ENCODE assay signal across 12 mouse cellular contexts in the genomic region with DNA sequence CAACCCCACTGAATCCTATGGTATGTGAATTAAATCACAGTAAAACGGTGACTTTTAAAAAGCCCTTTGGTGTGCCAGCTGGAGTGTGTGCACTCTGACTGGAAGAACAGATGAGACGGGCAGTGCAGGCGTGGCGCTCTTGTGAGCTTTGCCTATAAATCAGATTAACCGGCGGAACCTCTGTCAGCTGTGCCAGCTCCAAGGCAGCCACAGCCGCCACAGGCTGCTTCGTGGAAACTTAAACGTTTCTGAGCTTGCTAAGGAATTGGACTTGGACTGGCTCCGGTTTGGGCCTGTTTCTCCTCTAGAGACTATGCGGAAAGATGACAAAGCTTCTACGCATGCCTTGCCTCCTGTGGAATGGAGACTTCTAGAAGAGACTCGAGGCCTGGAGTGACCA.
DNase-seq lines count a peak whose midpoint lies in the region; ATAC-seq lines count a peak whose summit lies in the region.
"Had no signal": no experiment of that assay in that cellular context is flagged by ENCODE, and none has a peak within 500 bp of the region (broad histone marks: within the 10 kb centered on the region; RNA-seq: fewer than 3 reads in every experiment).

No protein-coding gene starts in this region.

- no peaks in the 10 kb centered on the region for H3K36me3 ChIP-seq in embryonic facial prominence, embryonic 13.5 days
- no peaks in the 10 kb centered on the region for H3K36me3 ChIP-seq in embryonic facial prominence, embryonic 10.5 days (replicated peaks)
- H3K36me3 ChIP-seq in midbrain, embryonic 11.5 days (ENCODE audit: control insufficient read depth, insufficient read depth, low read length), result no peaks in the 10 kb centered on the region
- H3K36me3 ChIP-seq in midbrain, embryonic 10.5 days, result no peaks in the 10 kb centered on the region
- no peaks in the 10 kb centered on the region for H3K36me3 ChIP-seq in neural tube, embryonic 15.5 days
- H3K36me3 ChIP-seq: embryonic facial prominence, embryonic 12.5 days had no signal

- no peak overlapping the region for H3K4me2 ChIP-seq in embryonic facial prominence, embryonic 13.5 days
- no peak overlapping the region for H3K4me2 ChIP-seq in midbrain, embryonic 11.5 days
- H3K4me2 ChIP-seq in neural tube, embryonic 15.5 days, result no peak overlapping the region
- H3K4me2 ChIP-seq: embryonic facial prominence, embryonic 12.5 days; heart, embryonic 11.5 days; hindbrain, embryonic 14.5 days had no signal

- WGBS in embryonic facial prominence, embryonic 13.5 days, result 59% methylated on average over 13 of the region's 13 CpGs
- 87% methylated on average over 13 of the region's 13 CpGs for WGBS in embryonic facial prominence, embryonic 10.5 days
- 80% methylated on average over 13 of the region's 13 CpGs for WGBS in midbrain, embryonic 11.5 days
- 89% methylated on average over 13 of the region's 13 CpGs for WGBS in midbrain, embryonic 10.5 days
- 21% methylated on average over 13 of the region's 13 CpGs for WGBS in neural tube, embryonic 15.5 days

- peaks cover 39% of the 10 kb centered on the region; the same call in 1 of the 2 replicates for H3K27me3 ChIP-seq in embryonic facial prominence, embryonic 13.5 days
- peaks cover 55% of the 10 kb centered on the region for H3K27me3 ChIP-seq in embryonic facial prominence, embryonic 10.5 days (replicated peaks; ENCODE audit: low read depth, poor library complexity, severe bottlenecking)
- no peaks in the 10 kb centered on the region for H3K27me3 ChIP-seq in midbrain, embryonic 11.5 days (ENCODE audit: control insufficient read depth, insufficient read depth, low read length)
- H3K27me3 ChIP-seq in midbrain, embryonic 10.5 days (ENCODE audit: low read depth, poor library complexity, severe bottlenecking), result peaks cover 30% of the 10 kb centered on the region
- peaks cover 13% of the 10 kb centered on the region; the same call in 1 of the 2 replicates for H3K27me3 ChIP-seq in neural tube, embryonic 15.5 days (replicated peaks)

- H3K27ac ChIP-seq in embryonic facial prominence, embryonic 13.5 days, result 0 out of 2 replicates have a peak overlapping the region, but pooled peaks have one; percentile 44
- H3K27ac ChIP-seq in embryonic facial prominence, embryonic 10.5 days (replicated peaks), result no peak overlapping the region
- H3K27ac ChIP-seq in midbrain, embryonic 11.5 days (ENCODE audit: low read depth, low read length), result no peak overlapping the region
- H3K27ac ChIP-seq in midbrain, embryonic 10.5 days (replicated peaks), result no peak overlapping the region
- H3K27ac ChIP-seq in neural tube, embryonic 15.5 days (replicated peaks), result peak overlapping the region; percentile 28; the same call in 1 of the 2 replicates
- H3K27ac ChIP-seq: embryonic facial prominence, embryonic 12.5 days; hindbrain, embryonic 14.5 days had no signal

- no peaks in the 10 kb centered on the region for H3K9me3 ChIP-seq in embryonic facial prominence, embryonic 13.5 days
- H3K9me3 ChIP-seq in embryonic facial prominence, embryonic 10.5 days, result no peaks in the 10 kb centered on the region
- no peaks in the 10 kb centered on the region for H3K9me3 ChIP-seq in midbrain, embryonic 11.5 days (ENCODE audit: control insufficient read depth, low read length)
- H3K9me3 ChIP-seq in midbrain, embryonic 10.5 days (replicated peaks), result no peaks in the 10 kb centered on the region
- H3K9me3 ChIP-seq in neural tube, embryonic 15.5 days (replicated peaks), result no peaks in the 10 kb centered on the region
- H3K9me3 ChIP-seq: embryonic facial prominence, embryonic 12.5 days had no signal

- ATAC-seq in embryonic facial prominence, embryonic 13.5 days (ENCODE audit: insufficient number of reproducible peaks, insufficient read depth, low FRiP score, low TSS enrichment, low read depth), result no peak
- no peak for ATAC-seq in midbrain, embryonic 11.5 days (ENCODE audit: low FRiP score)
- ATAC-seq in neural tube, embryonic 15.5 days (ENCODE audit: low FRiP score), result peak; percentile 34; the same call in 1 of the 2 replicates

- DNase-seq in embryonic facial prominence, embryonic 10.5 days (ENCODE audit: low spot score), result no peak
- DNase-seq in midbrain, embryonic 11.5 days (ENCODE audit: low spot score, missing footprints), result peak; percentile 81
- no peak for DNase-seq in midbrain, embryonic 10.5 days (ENCODE audit: low spot score)
- peak; percentile 58 for DNase-seq in embryo, embryonic 11 days
- no peak for DNase-seq in cerebellum, adult 11-12 months
- DNase-seq in gastrocnemius, adult 18-20 months (ENCODE audit: low spot score), result no peak
- DNase-seq: cerebellum, adult 18-20 months had no signal

- no peak overlapping the region for H3K4me3 ChIP-seq in embryonic facial prominence, embryonic 13.5 days
- no peak overlapping the region for H3K4me3 ChIP-seq in embryonic facial prominence, embryonic 10.5 days
- no peak overlapping the region for H3K4me3 ChIP-seq in midbrain, embryonic 11.5 days (ENCODE audit: low read depth, low read length)
- H3K4me3 ChIP-seq in midbrain, embryonic 10.5 days, result no peak overlapping the region
- H3K4me3 ChIP-seq in neural tube, embryonic 15.5 days (replicated peaks), result no peak overlapping the region
- H3K4me3 ChIP-seq: embryonic facial prominence, embryonic 12.5 days had no signal

- peaks cover 33% of the 10 kb centered on the region for H3K4me1 ChIP-seq in embryonic facial prominence, embryonic 13.5 days
- H3K4me1 ChIP-seq in embryonic facial prominence, embryonic 10.5 days, result peaks cover 28% of the 10 kb centered on the region
- peaks cover 7% of the 10 kb centered on the region; the same call in 1 of the 2 replicates for H3K4me1 ChIP-seq in midbrain, embryonic 11.5 days (ENCODE audit: control insufficient read depth, insufficient read depth, low read length)
- H3K4me1 ChIP-seq in midbrain, embryonic 10.5 days, result peaks cover 22% of the 10 kb centered on the region
- peaks cover 49% of the 10 kb centered on the region for H3K4me1 ChIP-seq in neural tube, embryonic 15.5 days

- no peak overlapping the region for H3K9ac ChIP-seq in embryonic facial prominence, embryonic 13.5 days
- no peak overlapping the region for H3K9ac ChIP-seq in midbrain, embryonic 11.5 days (ENCODE audit: low read length)
- no peak overlapping the region for H3K9ac ChIP-seq in neural tube, embryonic 15.5 days (replicated peaks)
- H3K9ac ChIP-seq: embryonic facial prominence, embryonic 12.5 days; hindbrain, embryonic 14.5 days had no signal

Comparison
In these comparisons a context has a peak if more than half of its experiments do, and no peak if none do; other contexts are left out.
1. H3K27ac ChIP-seq: peak in embryonic facial prominence, embryonic 13.5 days (single experiment) and neural tube, embryonic 15.5 days (single experiment); none in embryonic facial prominence, embryonic 10.5 days (single experiment), midbrain, embryonic 11.5 days (single experiment) and midbrain, embryonic 10.5 days (single experiment).
2. DNase-seq: peak in midbrain, embryonic 11.5 days (single experiment) and embryo, embryonic 11 days (single experiment); none in embryonic facial prominence, embryonic 10.5 days (single experiment), midbrain, embryonic 10.5 days (single experiment), cerebellum, adult 11-12 months (single experiment) and gastrocnemius, adult 18-20 months (single experiment).